Mouse (Mus musculus): ENCODE measurements at regions not wholly inside any gene's neighbourhood (a gene's known extent, or its start where the extent isn't known, plus 50 kb on each side); places are given as distances from the start of the nearest gene placed in this dataset.

DNA sequence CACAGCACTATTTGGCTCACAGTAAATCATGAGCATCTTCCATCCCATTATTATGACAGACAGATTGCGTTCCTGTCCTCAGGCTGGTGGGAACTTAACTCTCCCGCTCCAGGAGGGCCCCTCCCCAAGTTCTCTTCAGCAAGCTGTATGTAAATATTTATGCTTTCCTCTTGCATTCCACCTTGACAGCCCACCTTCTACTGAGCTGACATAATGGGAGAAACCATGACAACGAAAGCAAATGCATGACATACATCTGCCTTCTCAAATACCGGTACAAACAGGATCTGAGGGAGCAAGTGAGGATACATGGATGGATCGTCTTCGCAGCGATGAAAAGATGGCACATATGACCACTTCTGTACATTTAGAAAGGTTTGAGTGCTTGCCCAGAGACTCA is 125.4 kb upstream of the Nr4a3 start:
- H3K36me3 ChIP-seq (ENCODE audit: control insufficient read depth, insufficient read depth), result no peaks in the 10 kb centered on the region

DNA sequence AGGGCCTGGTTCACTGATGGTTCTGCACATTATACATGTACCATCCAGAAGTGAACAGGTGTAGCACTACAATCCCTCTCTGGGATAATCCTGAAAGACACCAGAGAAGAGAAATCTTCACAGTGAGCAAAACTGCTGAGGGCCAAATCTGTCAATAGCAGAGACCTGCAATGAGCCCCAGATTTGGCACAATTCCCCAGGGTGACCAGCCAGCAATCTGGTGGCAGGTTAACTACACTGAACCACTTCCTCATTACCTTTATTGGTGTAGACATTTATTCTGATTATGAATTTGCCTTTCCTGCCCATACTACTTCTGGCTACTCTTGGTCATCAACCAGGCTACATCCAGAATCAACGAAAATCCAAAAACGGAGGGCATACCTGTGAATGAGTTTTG is 113.5 kb upstream of the Nr4a3 start:
- Histone ChIP-seq H3K4me3 (ENCODE audit: insufficient read depth, poor library complexity, severe bottlenecking) (no peak overlapping the region), H3K79me2 (ENCODE audit: control insufficient read depth, insufficient read depth) (no peaks in the 10 kb centered on the region)

More for the DNA sequence above, 125.4 kb upstream of the Nr4a3 start:
- no peak for TF ChIP-seq MYOG (IDR thresholded peaks at IDR 0.05; ENCODE audit: control insufficient read depth, extremely low read depth, insufficient read length)
- TF ChIP-seq MYOD1 (IDR thresholded peaks at IDR 0.05; ENCODE audit: control insufficient read depth, insufficient read length, low read depth), result no peak
- TF ChIP-seq CTCF (IDR thresholded peaks at IDR 0.05; ENCODE audit: control insufficient read depth, insufficient read depth, insufficient read length), result no peak
- no peak for TF ChIP-seq FOSL1 (IDR thresholded peaks at IDR 0.05; ENCODE audit: insufficient read depth, low read length, poor library complexity, severe bottlenecking)
- TF ChIP-seq MAX (IDR thresholded peaks at IDR 0.05), result no peak
- Histone ChIP-seq H3K4me3 (ENCODE audit: insufficient read depth, poor library complexity, severe bottlenecking) (no peak overlapping the region), H3K27me3 (ENCODE audit: control insufficient read depth, insufficient read depth, insufficient read length) (no peaks in the 10 kb centered on the region), H3ac (ENCODE audit: control insufficient read depth, insufficient read length, low read depth) (no peak overlapping the region), H3K79me3 (ENCODE audit: low read depth) (no peaks in the 10 kb centered on the region), H3K79me2 (ENCODE audit: control insufficient read depth, insufficient read depth) (no peaks in the 10 kb centered on the region)

GRCm38 (mm10) chr4:47933526-47933925 is 111.4 kb upstream of the Nr4a3 start:
- H3K79me2 ChIP-seq (ENCODE audit: control insufficient read depth, insufficient read depth), result no peaks in the 10 kb centered on the region
- no peaks in the 10 kb centered on the region for H3K36me3 ChIP-seq (ENCODE audit: control insufficient read depth, insufficient read depth)
- TF ChIP-seq FOSL1 (IDR thresholded peaks at IDR 0.05; ENCODE audit: insufficient read depth, low read length, poor library complexity, severe bottlenecking) (no peak), CEBPB (IDR thresholded peaks at IDR 0.05; ENCODE audit: low read depth) (no peak), MAX (IDR thresholded peaks at IDR 0.05) (no peak), MYOG (IDR thresholded peaks at IDR 0.05; ENCODE audit: control insufficient read depth, extremely low read depth, insufficient read length) (no peak)
- H3K79me3 ChIP-seq (ENCODE audit: low read depth), result no peaks in the 10 kb centered on the region
- H3ac ChIP-seq (ENCODE audit: control insufficient read depth, insufficient read length, low read depth), result no peak overlapping the region
- H3K27me3 ChIP-seq (ENCODE audit: control insufficient read depth, insufficient read depth, insufficient read length), result no peaks in the 10 kb centered on the region
- H3K4me3 ChIP-seq (ENCODE audit: insufficient read depth, poor library complexity, severe bottlenecking), result no peak overlapping the region

More for the DNA sequence above, 113.5 kb upstream of the Nr4a3 start:
- TF ChIP-seq MYOD1 (IDR thresholded peaks at IDR 0.05; ENCODE audit: control insufficient read depth, insufficient read length, low read depth) (no peak), CTCF (IDR thresholded peaks at IDR 0.05; ENCODE audit: control insufficient read depth, insufficient read depth, insufficient read length) (no peak), CEBPB (IDR thresholded peaks at IDR 0.05; ENCODE audit: low read depth) (no peak), USF1 (IDR thresholded peaks at IDR 0.05; ENCODE audit: low read depth) (no peak), MAX (IDR thresholded peaks at IDR 0.05) (no peak), MYOG (IDR thresholded peaks at IDR 0.05; ENCODE audit: control insufficient read depth, extremely low read depth, insufficient read length) (no peak), FOSL1 (IDR thresholded peaks at IDR 0.05; ENCODE audit: insufficient read depth, low read length, poor library complexity, severe bottlenecking) (no peak)
- Histone ChIP-seq H3K79me3 (ENCODE audit: low read depth) (no peaks in the 10 kb centered on the region), H3ac (ENCODE audit: control insufficient read depth, insufficient read length, low read depth) (no peak overlapping the region), H3K36me3 (ENCODE audit: control insufficient read depth, insufficient read depth) (no peaks in the 10 kb centered on the region), H3K27me3 (ENCODE audit: control insufficient read depth, insufficient read depth, insufficient read length) (no peaks in the 10 kb centered on the region)

- Histone ChIP-seq H3K4me3 (ENCODE audit: insufficient read depth, poor library complexity, severe bottlenecking) (no peak overlapping the region), H3K79me3 (ENCODE audit: low read depth) (no peaks in the 10 kb centered on the region), H3K27me3 (ENCODE audit: control insufficient read depth, insufficient read depth, insufficient read length) (no peaks in the 10 kb centered on the region), H3ac (ENCODE audit: control insufficient read depth, insufficient read length, low read depth) (no peak overlapping the region), H3K36me3 (ENCODE audit: control insufficient read depth, insufficient read depth) (no peaks in the 10 kb centered on the region), H3K79me2 (ENCODE audit: control insufficient read depth, insufficient read depth) (no peaks in the 10 kb centered on the region)
- TF ChIP-seq CEBPB (IDR thresholded peaks at IDR 0.05; ENCODE audit: low read depth) (no peak), CTCF (IDR thresholded peaks at IDR 0.05; ENCODE audit: control insufficient read depth, insufficient read depth, insufficient read length) (no peak), FOSL1 (IDR thresholded peaks at IDR 0.05; ENCODE audit: insufficient read depth, low read length, poor library complexity, severe bottlenecking) (no peak), MYOD1 (IDR thresholded peaks at IDR 0.05; ENCODE audit: control insufficient read depth, insufficient read length, low read depth) (no peak), MAX (IDR thresholded peaks at IDR 0.05) (no peak), USF1 (IDR thresholded peaks at IDR 0.05; ENCODE audit: low read depth) (no peak), MYOG (IDR thresholded peaks at IDR 0.05; ENCODE audit: control insufficient read depth, extremely low read depth, insufficient read length) (no peak)
Measured at GRCm38 (mm10) chr4:47935547-47935946, 109.4 kb upstream of the Nr4a3 start.

DNA sequence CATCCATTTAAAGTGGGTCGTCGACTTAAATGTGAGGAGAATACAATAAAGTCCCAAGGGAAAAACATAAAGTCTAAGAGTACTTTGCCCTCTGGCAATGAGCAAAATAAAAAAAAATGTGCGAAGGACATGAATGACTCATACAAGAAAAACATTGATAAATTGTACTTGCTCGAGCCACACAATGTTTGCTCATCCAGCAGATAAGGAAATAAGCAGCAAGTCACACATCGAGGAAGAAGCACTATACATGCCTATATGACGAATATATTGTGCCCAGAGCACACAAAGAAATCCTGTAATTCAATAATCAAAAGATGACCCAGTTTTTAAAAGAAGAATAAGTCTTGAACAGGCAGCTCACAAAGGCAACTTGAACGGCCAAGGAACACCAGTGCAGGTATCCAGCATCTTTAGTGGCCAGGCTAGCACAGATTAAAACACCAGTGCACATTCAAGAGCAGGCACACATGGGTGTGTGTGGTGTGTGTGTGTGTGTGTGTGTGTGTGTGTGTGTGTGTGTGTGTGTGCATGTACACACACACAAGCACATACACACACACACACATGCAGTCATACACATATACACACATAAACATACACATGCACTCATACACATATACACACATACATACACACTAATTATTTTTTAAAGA is 108.4 kb upstream of the Nr4a3 start:
- Histone ChIP-seq H3K79me2 (ENCODE audit: control insufficient read depth, insufficient read depth) (no peaks in the 10 kb centered on the region), H3K36me3 (ENCODE audit: control insufficient read depth, insufficient read depth) (no peaks in the 10 kb centered on the region), H3K27me3 (ENCODE audit: control insufficient read depth, insufficient read depth, insufficient read length) (no peaks in the 10 kb centered on the region), H3ac (ENCODE audit: control insufficient read depth, insufficient read length, low read depth) (no peak overlapping the region), H3K4me3 (ENCODE audit: insufficient read depth, poor library complexity, severe bottlenecking) (no peak overlapping the region), H3K79me3 (ENCODE audit: low read depth) (no peaks in the 10 kb centered on the region)
- TF ChIP-seq MYOG (IDR thresholded peaks at IDR 0.05; ENCODE audit: control insufficient read depth, extremely low read depth, insufficient read length), result no peak
- no peak for TF ChIP-seq MAX (IDR thresholded peaks at IDR 0.05)
- TF ChIP-seq MYOD1 (IDR thresholded peaks at IDR 0.05; ENCODE audit: control insufficient read depth, insufficient read length, low read depth), result no peak
- no peak for TF ChIP-seq FOSL1 (IDR thresholded peaks at IDR 0.05; ENCODE audit: insufficient read depth, low read length, poor library complexity, severe bottlenecking)
- no peak for TF ChIP-seq CTCF (IDR thresholded peaks at IDR 0.05; ENCODE audit: control insufficient read depth, insufficient read depth, insufficient read length)
- TF ChIP-seq CEBPB (IDR thresholded peaks at IDR 0.05; ENCODE audit: low read depth), result no peak
- no peak for TF ChIP-seq USF1 (IDR thresholded peaks at IDR 0.05; ENCODE audit: low read depth)
